Mouse (Mus musculus): ENCODE results near the gene Otos. TPM values are rescaled to one million over a fixed set of nuclear protein-coding genes. Genes with fewer than 3 reads are reported as not detected.

The Otos gene
- polyA plus RNA-seq, 1 experiment, result 0.20 TPM

DNA sequence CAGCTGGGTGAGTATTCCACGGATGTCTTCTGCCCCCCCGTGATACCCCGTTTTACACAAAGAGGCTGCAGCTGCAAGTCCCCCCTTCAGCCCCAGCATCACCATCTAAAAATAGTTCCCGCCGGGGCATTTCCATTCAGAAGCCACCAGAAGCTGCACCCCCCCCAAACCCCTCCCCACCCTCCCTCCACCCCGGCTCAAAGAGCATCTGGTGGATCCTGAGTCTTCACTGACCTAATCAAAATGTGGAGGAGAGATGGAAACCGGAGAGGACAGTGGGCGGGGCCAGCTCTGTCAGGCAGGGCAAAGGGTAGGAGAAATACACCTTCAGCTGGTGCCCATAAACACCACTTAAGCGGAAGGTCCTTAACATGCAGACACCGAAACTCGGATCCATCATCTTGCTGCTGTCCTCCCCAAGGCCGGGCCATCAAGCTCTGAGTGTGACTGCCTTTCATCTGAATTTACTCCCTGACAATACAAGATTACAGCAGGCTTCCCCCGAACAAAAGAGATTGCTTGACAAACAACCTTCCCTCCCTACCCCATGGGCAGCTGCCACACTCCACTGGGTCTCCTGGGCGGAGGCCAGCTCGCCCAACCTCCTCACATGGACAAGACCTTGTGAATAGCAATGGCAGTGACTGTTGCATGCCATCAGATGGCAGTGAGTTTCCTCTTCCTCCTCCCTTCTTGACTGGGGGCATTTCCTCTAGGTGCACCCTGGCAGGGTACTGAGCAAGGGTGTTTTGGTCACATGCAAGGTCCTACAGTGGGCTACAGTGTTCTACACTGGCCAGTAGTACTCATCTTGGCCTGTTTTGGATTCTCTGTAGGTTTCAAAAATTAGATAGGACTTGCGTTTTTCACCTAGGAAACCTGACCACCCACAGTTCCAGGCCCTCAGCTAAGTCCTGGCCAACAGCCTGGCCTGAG, 32.3 kb upstream of the Otos start:
- TF ChIP-seq CTCF (IDR thresholded peaks at IDR 0.05; ENCODE audit: extremely low read depth, insufficient read length, insufficient replicate concordance, low read depth, low read length) (no peak), POLR2A (IDR thresholded peaks at IDR 0.05; ENCODE audit: low read depth, low read length) (no peak)
- WGBS, result 33% methylated on average over 16 of the region's 16 CpGs
- Histone ChIP-seq H3K36me3 (ENCODE audit: control insufficient read depth, insufficient read depth, low read length) (no peaks in the 10 kb centered on the region), H3K4me1 (ENCODE audit: control insufficient read depth, insufficient read depth, insufficient read length, low read length) (no peaks in the 10 kb centered on the region), H3K27me3 (ENCODE audit: control insufficient read depth, insufficient read depth, low read length) (no peaks in the 10 kb centered on the region), H3K27ac (ENCODE audit: insufficient read depth, low read depth, low read length) (no peak overlapping the region), H3K4me3 (ENCODE audit: low read depth, low read length) (no peak overlapping the region)

DNA sequence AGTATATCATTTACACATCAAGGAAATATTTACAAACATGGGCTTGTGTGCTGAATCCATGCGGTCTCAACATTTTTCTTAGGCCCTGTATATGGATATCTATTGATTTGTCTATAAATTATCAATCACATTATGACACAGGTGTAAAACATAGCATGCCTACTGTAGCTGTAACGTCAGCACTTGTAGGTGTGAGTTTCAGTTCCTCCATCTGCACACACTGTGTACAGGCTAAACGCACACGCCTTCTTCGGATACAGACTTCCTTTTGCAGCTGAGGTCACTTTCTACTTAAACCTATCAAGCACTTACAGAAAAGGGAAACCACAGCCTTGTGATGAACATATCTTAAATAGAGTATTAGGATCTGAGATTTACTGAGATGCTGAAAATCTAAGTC, 30.1 kb upstream of the Otos start:
- Histone ChIP-seq H3K27ac (ENCODE audit: insufficient read depth, low read depth, low read length) (no peak overlapping the region), H3K4me3 (ENCODE audit: low read depth, low read length) (no peak overlapping the region), H3K36me3 (ENCODE audit: control insufficient read depth, insufficient read depth, low read length) (no peaks in the 10 kb centered on the region), H3K27me3 (ENCODE audit: control insufficient read depth, insufficient read depth, low read length) (no peaks in the 10 kb centered on the region), H3K4me1 (ENCODE audit: control insufficient read depth, insufficient read depth, insufficient read length, low read length) (no peaks in the 10 kb centered on the region)
- no peak for TF ChIP-seq CTCF (IDR thresholded peaks at IDR 0.05; ENCODE audit: extremely low read depth, insufficient read length, insufficient replicate concordance, low read depth, low read length)
- TF ChIP-seq POLR2A (IDR thresholded peaks at IDR 0.05; ENCODE audit: low read depth, low read length), result no peak
- whole genome bisulfite sequencing, result 72% methylated on average over 5 of the region's 5 CpGs

DNA sequence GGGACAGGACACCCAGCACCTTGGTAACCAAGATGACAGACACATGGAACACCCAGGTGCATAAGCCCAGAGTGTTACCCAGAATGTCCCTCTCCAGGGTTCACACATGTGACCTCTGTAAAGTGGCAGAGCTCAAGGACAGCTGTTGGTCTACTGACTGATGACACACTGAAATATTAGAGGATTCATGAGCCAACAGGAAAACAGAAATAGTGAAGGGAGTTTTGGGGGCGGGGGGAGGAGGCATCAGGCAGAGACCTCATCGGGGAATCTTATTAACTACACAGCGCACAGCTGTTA, 28.0 kb upstream of the Otos start:
- H3K4me1 ChIP-seq (ENCODE audit: control insufficient read depth, insufficient read depth, insufficient read length, low read length), result no peaks in the 10 kb centered on the region
- no peak overlapping the region for H3K4me3 ChIP-seq (ENCODE audit: low read depth, low read length)
- no peaks in the 10 kb centered on the region for H3K27me3 ChIP-seq (ENCODE audit: control insufficient read depth, insufficient read depth, low read length)
- WGBS, result 85% methylated on average over 3 of the region's 3 CpGs
- H3K36me3 ChIP-seq (ENCODE audit: control insufficient read depth, insufficient read depth, low read length), result no peaks in the 10 kb centered on the region
- TF ChIP-seq POLR2A (IDR thresholded peaks at IDR 0.05; ENCODE audit: low read depth, low read length) (no peak), CTCF (IDR thresholded peaks at IDR 0.05; ENCODE audit: extremely low read depth, insufficient read length, insufficient replicate concordance, low read depth, low read length) (no peak)
- no peak overlapping the region for H3K27ac ChIP-seq (ENCODE audit: insufficient read depth, low read depth, low read length)

DNA sequence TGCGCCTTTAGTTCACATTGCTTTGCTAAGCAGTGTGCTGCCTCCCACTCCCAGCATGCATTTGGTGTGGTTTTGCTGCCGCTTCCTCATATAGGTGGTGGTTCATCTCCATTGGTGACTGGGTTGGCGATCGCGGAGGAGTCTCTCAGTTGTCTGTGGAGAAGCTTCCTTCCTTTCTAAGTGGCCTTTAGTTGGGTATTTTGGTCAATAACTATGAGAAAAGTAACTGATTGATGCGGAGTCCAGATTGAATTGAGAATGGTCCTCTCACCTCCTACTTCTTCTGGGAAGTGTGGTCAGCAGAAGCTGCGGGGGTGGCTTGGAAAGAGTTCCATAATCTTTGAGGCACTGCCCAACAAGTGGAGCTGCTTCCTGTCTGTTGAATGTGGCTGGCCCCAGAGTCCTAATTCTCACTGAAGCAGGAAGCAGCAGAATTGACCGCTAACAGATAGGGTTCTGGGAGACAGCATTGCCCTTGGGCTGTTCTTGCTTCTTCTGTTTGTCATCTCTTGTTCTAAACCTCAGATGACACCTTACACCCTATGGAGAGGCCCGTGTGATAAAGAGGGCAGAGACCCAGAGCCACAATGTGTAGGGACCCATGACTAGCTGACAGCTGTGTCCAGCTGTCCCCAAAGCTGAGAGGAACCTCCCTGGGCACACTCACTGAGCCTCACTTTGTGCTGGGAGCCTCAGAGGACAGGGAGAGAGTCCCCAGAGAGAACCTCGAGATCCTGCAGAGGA, 27.5 kb upstream of the Otos start:
- WGBS, result 68% methylated on average over 10 of the region's 10 CpGs
- no peak overlapping the region for H3K27ac ChIP-seq (ENCODE audit: insufficient read depth, low read depth, low read length)

DNA sequence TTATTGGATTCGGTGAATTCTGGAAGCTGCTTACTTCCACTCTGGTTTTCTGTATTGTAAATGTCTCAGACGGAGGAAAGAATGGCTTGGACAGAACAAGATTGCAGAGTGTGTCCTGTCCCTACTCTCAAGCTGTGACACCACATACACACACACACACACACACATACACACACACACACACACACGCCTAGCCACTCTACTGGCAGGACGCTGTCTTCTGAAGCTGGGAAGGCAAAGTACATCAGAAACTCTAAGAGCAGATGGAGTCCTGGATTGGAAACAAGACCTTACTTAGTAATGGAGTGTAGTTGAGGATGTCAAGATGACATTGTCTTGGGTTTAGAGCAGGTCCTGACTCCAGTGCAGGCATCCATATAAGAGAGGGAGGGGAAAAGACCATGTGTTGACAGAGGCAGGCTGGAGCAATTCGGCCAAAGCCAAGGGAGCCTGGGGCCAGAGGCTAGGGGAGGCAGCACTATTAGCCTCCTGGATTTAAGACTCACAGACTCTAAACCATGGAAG, 24.7 kb upstream of the Otos start:
- no peaks in the 10 kb centered on the region for H3K36me3 ChIP-seq (ENCODE audit: control insufficient read depth, insufficient read depth, low read length)
- no peaks in the 10 kb centered on the region for H3K4me1 ChIP-seq (ENCODE audit: control insufficient read depth, insufficient read depth, insufficient read length, low read length)
- no peaks in the 10 kb centered on the region for H3K27me3 ChIP-seq (ENCODE audit: control insufficient read depth, insufficient read depth, low read length)
- no peak overlapping the region for H3K4me3 ChIP-seq (ENCODE audit: low read depth, low read length)
- TF ChIP-seq POLR2A (IDR thresholded peaks at IDR 0.05; ENCODE audit: low read depth, low read length), result no peak
- TF ChIP-seq CTCF (IDR thresholded peaks at IDR 0.05; ENCODE audit: extremely low read depth, insufficient read length, insufficient replicate concordance, low read depth, low read length), result no peak
- no peak overlapping the region for H3K27ac ChIP-seq (ENCODE audit: insufficient read depth, low read depth, low read length)
- WGBS, result 74% methylated on average over 5 of the region's 5 CpGs

More for the DNA sequence above, 27.5 kb upstream of the Otos start:
- TF ChIP-seq POLR2A (IDR thresholded peaks at IDR 0.05; ENCODE audit: low read depth, low read length) (no peak), CTCF (IDR thresholded peaks at IDR 0.05; ENCODE audit: extremely low read depth, insufficient read length, insufficient replicate concordance, low read depth, low read length) (no peak)
- H3K4me3 ChIP-seq (ENCODE audit: low read depth, low read length), result no peak overlapping the region
- H3K4me1 ChIP-seq (ENCODE audit: control insufficient read depth, insufficient read depth, insufficient read length, low read length), result no peaks in the 10 kb centered on the region
- no peaks in the 10 kb centered on the region for H3K27me3 ChIP-seq (ENCODE audit: control insufficient read depth, insufficient read depth, low read length)
- no peaks in the 10 kb centered on the region for H3K36me3 ChIP-seq (ENCODE audit: control insufficient read depth, insufficient read depth, low read length)

DNA sequence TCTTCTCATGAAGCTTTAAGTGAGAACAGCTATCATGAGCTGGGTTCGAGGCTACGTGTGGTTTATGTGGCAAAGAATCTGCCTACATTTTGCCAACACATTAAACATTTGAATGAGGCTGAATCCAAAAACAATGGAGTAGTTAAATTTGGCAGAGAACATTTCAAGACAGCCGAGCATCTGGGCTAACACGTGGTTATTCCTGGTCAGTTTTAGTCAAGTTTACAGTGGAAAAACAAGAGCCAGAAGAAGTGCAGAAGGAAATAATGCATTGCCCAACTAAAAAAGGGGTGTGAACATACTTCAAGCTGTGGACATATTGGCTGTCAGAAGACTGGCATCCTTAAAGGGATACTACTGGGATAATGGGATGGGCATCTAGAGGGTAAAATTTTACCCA, 22.7 kb upstream of the Otos start:
- Histone ChIP-seq H3K4me1 (ENCODE audit: control insufficient read depth, insufficient read depth, insufficient read length, low read length) (no peaks in the 10 kb centered on the region), H3K4me3 (ENCODE audit: low read depth, low read length) (no peak overlapping the region), H3K27ac (ENCODE audit: insufficient read depth, low read depth, low read length) (no peak overlapping the region), H3K36me3 (ENCODE audit: control insufficient read depth, insufficient read depth, low read length) (no peaks in the 10 kb centered on the region), H3K27me3 (ENCODE audit: control insufficient read depth, insufficient read depth, low read length) (no peaks in the 10 kb centered on the region)
- TF ChIP-seq POLR2A (IDR thresholded peaks at IDR 0.05; ENCODE audit: low read depth, low read length) (no peak), CTCF (IDR thresholded peaks at IDR 0.05; ENCODE audit: extremely low read depth, insufficient read length, insufficient replicate concordance, low read depth, low read length) (no peak)
- whole genome bisulfite sequencing, result 80% methylated on average over 4 of the region's 4 CpGs

DNA sequence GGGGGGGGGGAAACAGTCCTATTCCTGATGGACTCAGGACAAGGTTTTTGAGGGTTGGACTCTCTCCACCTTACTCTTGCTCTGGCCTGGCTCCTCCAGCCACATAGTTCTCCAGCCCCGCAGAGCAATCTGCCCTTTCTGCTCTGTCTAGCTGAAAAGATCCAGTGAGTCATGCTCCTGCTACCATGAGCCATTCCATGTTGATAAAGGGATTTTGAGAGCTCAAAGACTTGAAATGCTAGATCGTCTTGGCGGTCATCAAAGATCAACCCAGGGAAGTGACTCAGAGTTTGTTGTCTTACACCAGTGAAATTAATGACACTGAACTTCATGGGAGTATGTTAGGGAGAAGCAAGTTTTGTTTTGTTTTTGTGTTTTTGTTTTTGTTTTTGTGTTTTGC, 20.8 kb upstream of the Otos start:
- TF ChIP-seq CTCF (IDR thresholded peaks at IDR 0.05; ENCODE audit: extremely low read depth, insufficient read length, insufficient replicate concordance, low read depth, low read length) (no peak), POLR2A (IDR thresholded peaks at IDR 0.05; ENCODE audit: low read depth, low read length) (no peak)
- no peaks in the 10 kb centered on the region for H3K36me3 ChIP-seq (ENCODE audit: control insufficient read depth, insufficient read depth, low read length)
- no peaks in the 10 kb centered on the region for H3K4me1 ChIP-seq (ENCODE audit: control insufficient read depth, insufficient read depth, insufficient read length, low read length)
- H3K4me3 ChIP-seq (ENCODE audit: low read depth, low read length), result no peak overlapping the region
- no peak overlapping the region for H3K27ac ChIP-seq (ENCODE audit: insufficient read depth, low read depth, low read length)
- H3K27me3 ChIP-seq (ENCODE audit: control insufficient read depth, insufficient read depth, low read length), result no peaks in the 10 kb centered on the region
- 75% methylated on average over 3 of the region's 3 CpGs for WGBS
